Mouse (Mus musculus) embryo, embryonic 10 days (tissue): ENCODE measurements around the gene Hist1h2ak.

Experiments
- DNase-seq: peaks from one replicate; pipeline ENCODE4 v3.0.0-alpha.2; 2015; ENCODE audit warnings: low spot score

Gene Hist1h2ak

DNA sequence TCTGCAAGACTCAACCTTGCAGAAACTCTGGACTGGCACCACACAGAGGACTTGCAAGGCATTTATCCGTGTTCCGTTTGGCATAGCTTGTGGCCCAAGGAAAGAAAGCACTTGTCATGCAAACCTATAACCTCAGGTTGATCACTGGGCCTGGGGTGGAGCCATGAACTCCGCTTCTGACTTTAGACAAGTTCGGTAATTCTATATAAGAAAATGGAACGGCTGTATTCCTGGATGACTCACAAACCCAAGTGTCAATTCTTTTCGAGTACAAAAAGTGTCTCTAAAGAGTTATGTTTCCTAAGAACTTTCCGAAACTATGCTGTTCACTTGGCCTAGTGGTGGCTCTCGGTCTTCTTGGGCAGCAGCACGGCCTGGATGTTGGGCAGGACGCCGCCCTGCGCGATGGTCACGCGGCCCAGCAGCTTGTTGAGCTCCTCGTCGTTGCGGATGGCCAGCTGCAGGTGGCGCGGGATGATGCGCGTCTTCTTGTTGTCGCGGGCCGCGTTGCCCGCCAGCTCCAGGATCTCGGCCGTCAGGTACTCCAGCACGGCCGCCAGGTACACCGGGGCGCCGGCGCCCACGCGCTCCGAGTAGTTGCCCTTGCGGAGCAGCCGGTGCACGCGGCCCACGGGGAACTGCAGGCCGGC, 32.4 kb downstream of the Hist1h2ak start:
- peak; percentile 38 for DNase-seq

DNA sequence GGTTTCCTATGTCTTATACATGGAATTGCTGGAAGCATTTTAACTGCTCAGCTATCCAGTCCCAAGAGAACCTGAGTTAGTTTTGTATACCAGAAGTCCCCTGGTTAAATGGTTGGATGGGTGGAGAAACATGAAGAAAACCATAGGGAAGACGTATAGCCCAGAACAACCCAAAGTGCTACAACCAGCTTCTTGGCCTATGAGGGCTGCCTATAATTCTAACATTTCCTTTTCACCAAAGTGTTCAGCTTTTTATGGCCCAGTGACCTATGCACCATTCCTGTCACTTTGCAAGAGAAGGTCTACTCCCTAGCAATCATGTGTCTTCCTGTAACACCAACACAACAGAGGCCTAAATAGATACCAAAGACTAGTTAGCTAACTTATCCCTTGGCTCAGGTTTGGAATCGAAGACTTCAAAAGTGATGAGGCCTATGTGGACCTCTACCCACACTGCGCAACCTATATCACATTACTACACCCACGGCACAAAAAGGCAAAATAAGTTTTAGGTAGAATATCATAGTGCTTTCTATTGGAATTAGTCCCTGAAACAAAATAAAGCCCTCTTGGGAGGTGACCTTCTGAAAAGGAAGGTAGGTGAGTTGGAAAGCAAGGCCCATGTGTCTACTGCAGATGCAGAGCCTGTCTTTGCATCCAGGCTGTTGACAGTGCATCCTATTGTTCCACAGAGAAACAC, 35.1 kb downstream of the Hist1h2ak start:
- peak; percentile 67 for DNase-seq

DNA sequence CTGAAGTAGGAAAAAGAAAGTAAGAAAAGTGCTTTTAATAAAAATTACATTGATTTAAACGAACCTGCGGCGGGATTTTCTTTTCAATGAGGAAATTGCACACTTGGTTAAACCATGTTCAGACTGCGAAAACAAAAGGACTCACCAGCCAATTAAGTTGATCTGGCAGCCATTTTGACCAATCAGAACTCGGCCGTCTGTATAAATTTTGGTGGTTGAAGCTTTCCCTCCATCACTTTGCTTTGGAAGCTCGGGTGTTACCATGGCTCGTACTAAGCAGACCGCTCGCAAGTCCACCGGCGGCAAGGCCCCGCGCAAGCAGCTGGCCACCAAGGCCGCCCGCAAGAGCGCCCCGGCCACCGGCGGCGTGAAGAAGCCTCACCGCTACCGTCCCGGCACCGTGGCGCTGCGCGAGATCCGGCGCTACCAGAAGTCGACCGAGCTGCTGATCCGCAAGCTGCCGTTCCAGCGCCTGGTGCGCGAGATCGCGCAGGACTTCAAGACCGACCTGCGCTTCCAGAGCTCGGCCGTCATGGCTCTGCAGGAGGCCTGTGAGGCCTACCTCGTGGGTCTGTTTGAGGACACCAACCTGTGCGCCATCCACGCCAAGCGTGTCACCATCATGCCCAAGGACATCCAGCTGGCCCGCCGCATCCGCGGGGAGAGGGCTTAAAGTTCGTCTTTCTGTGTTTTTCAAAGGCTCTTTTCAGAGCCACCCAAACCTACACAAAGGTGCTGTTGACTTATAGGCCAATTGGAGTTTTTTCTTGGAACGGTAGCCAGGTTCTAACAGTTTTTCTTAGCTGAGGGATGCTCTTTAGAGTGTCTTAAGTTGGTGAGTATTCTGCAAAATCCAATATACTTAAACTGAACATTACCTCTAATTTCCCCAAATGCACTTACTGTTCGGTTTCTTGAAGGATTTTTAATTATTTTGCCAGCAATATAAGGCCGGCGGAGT, 36.0 kb downstream of the Hist1h2ak start, which contains the start of gene Hist1h3h:
Gene Hist1h3h (plus strand): TSS at position 263 of the 961 bp plus-strand sequence.
- peak; percentile 90 for DNase-seq

DNA sequence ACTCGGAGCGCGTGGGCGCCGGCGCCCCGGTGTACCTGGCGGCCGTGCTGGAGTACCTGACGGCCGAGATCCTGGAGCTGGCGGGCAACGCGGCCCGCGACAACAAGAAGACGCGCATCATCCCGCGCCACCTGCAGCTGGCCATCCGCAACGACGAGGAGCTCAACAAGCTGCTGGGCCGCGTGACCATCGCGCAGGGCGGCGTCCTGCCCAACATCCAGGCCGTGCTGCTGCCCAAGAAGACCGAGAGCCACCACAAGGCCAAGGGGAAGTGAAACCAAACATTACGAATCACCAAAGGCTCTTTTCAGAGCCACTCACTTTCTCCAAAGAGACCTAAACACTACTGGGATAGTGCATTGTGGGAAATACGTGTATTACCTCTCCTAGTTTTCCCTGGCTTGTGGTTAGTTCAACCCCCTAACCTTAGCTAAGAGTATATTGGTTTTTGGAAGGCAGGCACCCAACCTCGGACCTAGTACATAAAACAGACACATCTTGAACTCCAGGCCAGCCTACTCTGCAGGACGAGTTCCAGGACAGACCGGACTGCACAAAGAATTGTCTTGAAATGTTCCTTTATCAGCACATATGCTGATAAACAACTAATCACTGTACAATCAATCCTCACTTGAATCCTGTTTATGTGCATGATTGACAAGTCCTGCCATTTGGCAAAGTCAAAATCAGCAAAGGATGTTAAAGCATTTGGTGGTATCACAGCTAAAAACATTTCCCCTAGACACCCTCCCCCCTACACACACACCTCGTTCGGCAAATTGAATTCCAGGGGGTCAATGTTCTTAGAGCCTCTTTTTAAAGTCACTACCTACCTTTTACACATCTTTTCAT, 36.9 kb downstream of the Hist1h2ak start:
- peak; percentile 77 for DNase-seq

- DNase-seq = peak; percentile 96
Measured at GRCm38 (mm10) chr13:21715864-21716539, 37.6 kb downstream of the Hist1h2ak start, which contains the start of the genes Hist1h2bl and Hist1h2ai. Gene Hist1h2bl (minus strand): TSS chr13:21716143. Gene Hist1h2ai (plus strand): TSS chr13:21716422.

GRCm38 (mm10) chr13:21715131-21715863, 38.3 kb downstream of the Hist1h2ak start:
- peak; percentile 62 for DNase-seq

DNA sequence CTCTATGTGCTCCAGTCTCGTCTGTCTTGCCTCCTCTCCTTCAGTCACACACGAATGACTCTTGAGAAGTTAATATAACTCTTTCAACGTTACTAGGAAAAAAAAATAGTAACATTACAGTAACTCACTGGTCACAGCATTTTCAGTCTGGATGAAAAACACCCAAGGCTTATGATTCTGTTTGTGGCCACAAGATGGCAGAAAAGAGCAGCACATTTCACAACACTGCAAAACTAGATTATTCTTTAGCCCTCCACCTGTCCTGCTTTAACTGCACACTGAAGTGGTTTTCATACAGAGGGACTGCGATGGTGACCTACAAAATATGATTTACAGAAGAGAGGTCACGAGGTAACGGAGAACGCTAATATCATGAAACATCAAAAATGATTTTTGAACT, 38.9 kb downstream of the Hist1h2ak start:
- peak; percentile 82 for DNase-seq

DNA sequence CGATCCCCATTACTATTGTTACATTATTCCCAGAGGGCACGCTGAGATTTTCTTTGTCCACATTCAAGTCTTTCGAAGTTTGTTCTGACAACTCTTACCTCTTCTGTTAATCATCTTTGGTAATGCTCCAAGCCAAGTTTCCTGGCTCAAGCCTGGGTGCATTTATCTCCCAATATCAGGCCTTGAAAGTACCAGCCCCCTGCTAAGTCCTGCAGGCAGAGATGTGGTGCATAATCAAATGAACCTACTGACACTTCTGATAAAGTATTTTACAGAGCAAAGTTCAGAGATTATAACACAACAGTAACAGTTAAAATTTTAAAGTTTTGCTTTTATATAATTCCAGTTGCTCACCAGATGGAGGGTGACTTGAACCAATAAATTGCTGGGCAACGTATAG, 41.9 kb downstream of the Hist1h2ak start:
- DNase-seq = no peak

DNA sequence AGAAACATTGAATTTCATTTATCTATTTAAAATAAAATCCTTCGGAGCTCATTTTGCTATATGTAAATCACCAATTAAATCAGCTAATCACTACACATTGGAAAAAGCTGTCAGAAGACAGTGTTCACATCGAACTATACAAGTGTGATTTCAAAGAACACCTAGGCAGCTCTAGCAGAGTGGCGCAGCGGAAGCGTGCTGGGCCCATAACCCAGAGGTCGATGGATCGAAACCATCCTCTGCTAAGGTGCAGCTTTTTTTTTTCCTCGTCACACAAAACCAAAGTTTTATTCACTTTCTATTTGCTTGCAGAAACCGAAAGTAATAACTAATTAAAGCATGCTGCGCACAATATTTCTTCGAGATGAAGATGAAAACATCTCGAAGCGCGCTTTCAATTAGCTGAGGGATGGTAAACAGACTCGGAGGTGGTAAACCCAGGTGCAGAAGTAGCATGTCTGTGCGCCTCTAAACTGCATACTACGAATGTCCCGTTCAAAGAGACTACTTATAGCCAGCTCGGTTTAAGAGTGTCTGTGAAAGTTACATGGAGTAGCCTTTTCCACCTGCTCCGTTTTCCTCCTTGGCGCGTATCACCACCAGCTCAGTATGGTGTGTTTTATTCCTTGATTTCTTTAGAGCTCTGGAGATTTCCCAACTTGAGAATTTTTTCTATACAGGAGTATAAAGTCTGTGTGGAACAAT, 42.7 kb downstream of the Hist1h2ak start:
- peak; percentile 78 for DNase-seq

DNA sequence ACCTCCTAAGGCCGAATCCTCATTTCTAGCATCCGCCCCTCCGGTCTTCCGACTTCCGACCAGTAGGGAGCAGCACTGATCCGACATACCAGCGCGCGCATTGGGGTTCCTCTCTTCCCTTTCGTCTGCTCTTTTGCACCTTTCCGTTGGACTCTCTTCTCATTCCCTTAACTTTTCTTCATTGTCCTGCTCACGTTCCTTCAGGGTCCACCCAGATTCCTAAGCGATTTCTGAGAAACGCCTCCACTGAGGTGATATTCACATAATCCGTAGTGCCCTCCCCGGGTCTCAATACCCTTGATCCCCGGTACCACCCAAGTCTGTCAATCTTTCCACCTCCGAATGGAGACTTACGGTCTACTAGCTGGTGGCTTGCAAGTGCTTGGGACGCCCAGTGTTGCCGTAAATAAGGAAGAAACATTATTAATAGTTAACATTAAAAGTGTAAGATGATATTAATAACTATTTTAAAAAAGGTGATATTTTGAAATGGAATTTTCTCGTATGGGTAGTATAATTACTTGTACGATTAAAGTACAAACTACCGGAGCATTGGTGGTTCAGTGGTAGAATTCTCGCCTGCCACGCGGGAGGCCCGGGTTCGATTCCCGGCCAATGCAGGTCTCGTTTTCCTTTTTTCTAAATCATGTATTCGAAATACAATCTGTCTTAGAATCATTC, 43.5 kb downstream of the Hist1h2ak start:
- DNase-seq = peak; percentile 91

DNA sequence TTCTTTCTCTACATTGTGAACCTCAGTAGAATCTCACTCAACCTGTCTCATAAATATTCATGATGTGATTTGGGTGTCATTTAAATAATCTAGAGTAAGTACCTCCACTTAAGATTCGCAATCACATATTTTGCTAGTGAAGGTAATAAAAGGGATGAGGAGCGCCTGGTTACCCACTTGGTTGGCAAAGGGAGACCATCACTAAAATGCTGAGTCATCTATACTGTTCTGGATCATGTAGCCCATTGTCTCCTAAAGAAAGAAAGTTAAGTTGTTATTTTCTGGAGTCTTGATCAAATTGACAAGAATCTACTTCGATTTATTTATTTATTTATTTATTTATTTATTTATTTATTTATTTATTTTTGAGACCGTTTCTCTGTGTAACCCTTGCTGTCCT, 47.0 kb downstream of the Hist1h2ak start:
- DNase-seq = no peak
